9 mouse cellular contexts compared by ENCODE assay signal in the genomic region with DNA sequence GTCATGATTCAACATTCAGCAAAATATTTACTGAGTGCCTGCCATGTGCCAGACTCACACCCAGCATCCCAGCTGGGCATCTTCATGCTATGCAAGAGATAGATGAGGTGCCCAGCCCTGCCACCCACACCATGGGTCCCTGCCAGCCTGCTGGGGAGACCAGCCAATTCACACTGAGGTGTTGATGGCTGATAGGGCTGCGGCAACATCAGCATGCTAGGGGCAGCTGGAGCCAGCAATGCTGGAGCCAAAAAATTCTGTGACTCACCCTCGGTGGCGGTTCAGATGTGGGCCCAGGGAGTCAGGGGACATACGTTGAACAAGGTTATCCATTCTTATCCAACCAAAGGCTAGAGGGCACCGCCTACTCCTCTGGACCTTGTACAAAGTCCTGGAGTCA. TPM values are rescaled to one million over a fixed set of nuclear protein-coding genes. Genes with fewer than 3 reads are reported as not detected.
DNase-seq lines count a peak whose midpoint lies in the region; ATAC-seq and TF ChIP-seq lines count a peak whose summit lies in the region.
"Had no signal": no experiment of that assay in that cellular context is flagged by ENCODE, and none has a peak within 500 bp of the region (broad histone marks: within the 10 kb centered on the region; RNA-seq: fewer than 3 reads in every experiment).

No protein-coding gene starts in this region.

- peak; percentile 42; the same call in 1 of the 2 replicates for ATAC-seq in intestine, embryonic 16.5 days
- ATAC-seq in kidney, embryonic 14.5 days (ENCODE audit: low FRiP score, low TSS enrichment) = no peak
- ATAC-seq in liver, postnatal 0 days = no peak

- H3K36me3 ChIP-seq in intestine, embryonic 16.5 days (ENCODE audit: control insufficient read depth, insufficient read depth, low read length) = no peaks in the 10 kb centered on the region
- no peaks in the 10 kb centered on the region for H3K36me3 ChIP-seq in midbrain, embryonic 10.5 days
- no peaks in the 10 kb centered on the region for H3K36me3 ChIP-seq in kidney, embryonic 14.5 days (ENCODE audit: control insufficient read depth, insufficient read depth, low read length)
- H3K36me3 ChIP-seq in liver, postnatal 0 days (replicated peaks; ENCODE audit: insufficient read depth, low read length) = no peaks in the 10 kb centered on the region
- H3K36me3 ChIP-seq: limb, embryonic 13.5 days had no signal

- TF ChIP-seq CTCF in liver, postnatal 0 days (IDR thresholded peaks at IDR 0.05; ENCODE audit: low read depth) = no peak

- H3K27me3 ChIP-seq in intestine, embryonic 16.5 days (replicated peaks; ENCODE audit: control insufficient read depth, insufficient read depth, low read length) = no peaks in the 10 kb centered on the region
- no peaks in the 10 kb centered on the region for H3K27me3 ChIP-seq in midbrain, embryonic 10.5 days (ENCODE audit: low read depth, poor library complexity, severe bottlenecking)
- H3K27me3 ChIP-seq in kidney, embryonic 14.5 days (ENCODE audit: control insufficient read depth, insufficient read depth, low read length) = no peaks in the 10 kb centered on the region
- H3K27me3 ChIP-seq in liver, postnatal 0 days (ENCODE audit: insufficient read depth, low read length) = no peaks in the 10 kb centered on the region

- H3K4me3 ChIP-seq in intestine, embryonic 16.5 days (ENCODE audit: low read length) = no peak overlapping the region
- H3K4me3 ChIP-seq in midbrain, embryonic 10.5 days = no peak overlapping the region
- H3K4me3 ChIP-seq in kidney, embryonic 14.5 days (ENCODE audit: low read length) = no peak overlapping the region
- no peak overlapping the region for H3K4me3 ChIP-seq in liver, postnatal 0 days (ENCODE audit: low read depth, low read length)
- H3K4me3 ChIP-seq: limb, embryonic 13.5 days had no signal

- TF ChIP-seq EP300 in liver, postnatal 0 days (IDR thresholded peaks at IDR 0.05; ENCODE audit: low read depth) = no peak

- no peak overlapping the region; the same call in 1 of the 2 replicates for H3K9ac ChIP-seq in intestine, embryonic 16.5 days (ENCODE audit: low read depth, low read length)
- H3K9ac ChIP-seq in kidney, embryonic 14.5 days (ENCODE audit: low read depth, low read length) = no peak overlapping the region
- H3K9ac ChIP-seq in liver, postnatal 0 days (replicated peaks) = no peak overlapping the region
- H3K9ac ChIP-seq: limb, embryonic 13.5 days had no signal

- H3K9me3 ChIP-seq in intestine, embryonic 16.5 days (ENCODE audit: control insufficient read depth, low read length) = no peaks in the 10 kb centered on the region
- no peaks in the 10 kb centered on the region for H3K9me3 ChIP-seq in midbrain, embryonic 10.5 days (replicated peaks)
- H3K9me3 ChIP-seq in kidney, embryonic 14.5 days (ENCODE audit: control insufficient read depth, low read length) = no peaks in the 10 kb centered on the region
- no peaks in the 10 kb centered on the region for H3K9me3 ChIP-seq in liver, postnatal 0 days (ENCODE audit: low read length)

- no peak overlapping the region for H3K4me2 ChIP-seq in intestine, embryonic 16.5 days (ENCODE audit: low read depth, low read length)
- no peak overlapping the region for H3K4me2 ChIP-seq in kidney, embryonic 14.5 days (replicated peaks; ENCODE audit: low read depth, low read length)
- no peak overlapping the region for H3K4me2 ChIP-seq in liver, postnatal 0 days (ENCODE audit: low read depth, low read length)
- H3K4me2 ChIP-seq: limb, embryonic 13.5 days had no signal

- peaks cover 3% of the 10 kb centered on the region for H3K4me1 ChIP-seq in intestine, embryonic 16.5 days (ENCODE audit: control insufficient read depth, insufficient read depth, low read length)
- H3K4me1 ChIP-seq in midbrain, embryonic 10.5 days = 0 out of 2 replicates have a peak, but pooled peaks cover 2% of the 10 kb centered on the region
- H3K4me1 ChIP-seq in kidney, embryonic 14.5 days (ENCODE audit: control insufficient read depth, insufficient read depth, low read length) = no peaks in the 10 kb centered on the region
- H3K4me1 ChIP-seq in liver, postnatal 0 days (ENCODE audit: insufficient read depth) = no peaks in the 10 kb centered on the region
- H3K4me1 ChIP-seq: limb, embryonic 13.5 days had no signal

- peak; percentile 49 to 63 for DNase-seq in cerebellum, postnatal 10 days
- DNase-seq in cerebellum, adult 18-20 months = no peak
- DNase-seq in frontal cortex, postnatal 10 days (ENCODE audit: low spot score in 2 of 2) = peak; percentile 51 to 86
- DNase-seq in lung, postnatal 4 days = peak; percentile 41 to 77
- no peak for DNase-seq in midbrain, embryonic 10.5 days (ENCODE audit: low spot score)
- no peak for DNase-seq in liver, postnatal 0 days

- WGBS in intestine, embryonic 16.5 days = 40% methylated on average over 5 of the region's 5 CpGs
- WGBS in midbrain, embryonic 10.5 days = 76% methylated on average over 5 of the region's 5 CpGs
- WGBS in kidney, embryonic 14.5 days = 45% methylated on average over 5 of the region's 5 CpGs
- 37% methylated on average over 5 of the region's 5 CpGs for WGBS in liver, postnatal 0 days (ENCODE audit: insufficient replicate concordance)

- no peak overlapping the region for H3K27ac ChIP-seq in intestine, embryonic 16.5 days (ENCODE audit: low read length)
- H3K27ac ChIP-seq in midbrain, embryonic 10.5 days (replicated peaks) = no peak overlapping the region
- no peak overlapping the region for H3K27ac ChIP-seq in kidney, embryonic 14.5 days (ENCODE audit: low read depth, low read length)
- H3K27ac ChIP-seq in liver, postnatal 0 days (ENCODE audit: low read depth) = no peak overlapping the region
- H3K27ac ChIP-seq: limb, embryonic 13.5 days had no signal

RNA-seq across cellular contexts. Expression of a gene that starts 2.5 kb away (rescaled TPM):
- polyA plus RNA-seq in intestine, embryonic 16.5 days (2015; fragmentation: Nextera tagmentation; extraction: Ambion mirVana) = 0.13 and 0.26 TPM in 2 replicates
- polyA plus RNA-seq in midbrain, embryonic 10.5 days (2016; fragmentation: Nextera tagmentation; extraction: Ambion mirVana) = 0.26 TPM in 2 replicates
- 0.59 and 0.91 TPM in 2 replicates for polyA plus RNA-seq in kidney, embryonic 14.5 days (2014; fragmentation: Nextera tagmentation; extraction: Ambion mirVana)
- not detected in 2 replicates for polyA plus RNA-seq in liver, postnatal 0 days (2015; fragmentation: Nextera tagmentation; extraction: Ambion mirVana)

RNA-seq across cellular contexts. Expression of a gene that starts 20.0 kb away (rescaled TPM):
- polyA plus RNA-seq in intestine, embryonic 16.5 days (2015; fragmentation: Nextera tagmentation; extraction: Ambion mirVana) = 3.2 and 4.3 TPM in 2 replicates
- polyA plus RNA-seq in midbrain, embryonic 10.5 days (2016; fragmentation: Nextera tagmentation; extraction: Ambion mirVana) = not detected in 2 replicates
- 0.26 and 0.30 TPM in 2 replicates for polyA plus RNA-seq in kidney, embryonic 14.5 days (2014; fragmentation: Nextera tagmentation; extraction: Ambion mirVana)
- polyA plus RNA-seq in liver, postnatal 0 days (2015; fragmentation: Nextera tagmentation; extraction: Ambion mirVana) = 0.09 and 0.14 TPM in 2 replicates
- polyA plus RNA-seq: limb, embryonic 13.5 days had no signal

RNA-seq across cellular contexts. Expression of a gene that starts 37.5 kb away (rescaled TPM):
- polyA plus RNA-seq in intestine, embryonic 16.5 days (2015; fragmentation: Nextera tagmentation; extraction: Ambion mirVana) = 0.11 and 0.17 TPM in 2 replicates
- polyA plus RNA-seq in midbrain, embryonic 10.5 days (2016; fragmentation: Nextera tagmentation; extraction: Ambion mirVana) = 0.10 TPM in 1 of 2 replicates, not detected in the other
- polyA plus RNA-seq in kidney, embryonic 14.5 days (2014; fragmentation: Nextera tagmentation; extraction: Ambion mirVana) = not detected in 2 replicates
- not detected in 2 replicates for polyA plus RNA-seq in liver, postnatal 0 days (2015; fragmentation: Nextera tagmentation; extraction: Ambion mirVana)

RNA-seq across cellular contexts. Expression of a gene that starts 45.3 kb away (rescaled TPM):
- not detected in 2 replicates for polyA plus RNA-seq in intestine, embryonic 16.5 days (2015; fragmentation: Nextera tagmentation; extraction: Ambion mirVana)
- not detected in 2 replicates for polyA plus RNA-seq in midbrain, embryonic 10.5 days (2016; fragmentation: Nextera tagmentation; extraction: Ambion mirVana)
- not detected in 2 replicates for polyA plus RNA-seq in kidney, embryonic 14.5 days (2014; fragmentation: Nextera tagmentation; extraction: Ambion mirVana)
- not detected in 2 replicates for polyA plus RNA-seq in liver, postnatal 0 days (2015; fragmentation: Nextera tagmentation; extraction: Ambion mirVana)
- polyA plus RNA-seq: limb, embryonic 13.5 days had no signal

RNA-seq across cellular contexts. Expression of a gene that starts 58.9 kb away (rescaled TPM):
- not detected in 2 replicates for polyA plus RNA-seq in intestine, embryonic 16.5 days (2015; fragmentation: Nextera tagmentation; extraction: Ambion mirVana)
- polyA plus RNA-seq in midbrain, embryonic 10.5 days (2016; fragmentation: Nextera tagmentation; extraction: Ambion mirVana) = not detected in 2 replicates
- polyA plus RNA-seq in kidney, embryonic 14.5 days (2014; fragmentation: Nextera tagmentation; extraction: Ambion mirVana) = not detected in 2 replicates
- polyA plus RNA-seq in liver, postnatal 0 days (2015; fragmentation: Nextera tagmentation; extraction: Ambion mirVana) = not detected in 2 replicates
- polyA plus RNA-seq: limb, embryonic 13.5 days had no signal

Comparison
In these comparisons a context has a peak if more than half of its experiments do, and no peak if none do; other contexts are left out.
1. DNase-seq: peak in cerebellum, postnatal 10 days (2 of 2), frontal cortex, postnatal 10 days (2 of 2) and lung, postnatal 4 days (2 of 2); none in cerebellum, adult 18-20 months (0 of 2), midbrain, embryonic 10.5 days (single experiment) and liver, postnatal 0 days (single experiment).